Mouse (Mus musculus): Measurements from ENCODE around the gene Rab9.

GRCm38 (mm10) chrX:166518345-166518744 lies 38.7 kb upstream of the Rab9 start, which contains the start of gene Tceanc:
- TF ChIP-seq CTCF (IDR thresholded peaks at IDR 0.05; ENCODE audit: insufficient read depth, low read depth, low read length) (no peak), POLR2A (IDR thresholded peaks at IDR 0.05; ENCODE audit: insufficient read depth, low read depth, low read length) (no peak)

Data from olfactory bulb, adult 2 months (tissue).